Mouse (Mus musculus) heart, adult 2 months (tissue): Measurements from ENCODE around the gene Scai. TPM values are rescaled to one million over a fixed set of nuclear protein-coding genes. Genes with fewer than 3 reads are reported as not detected.

Source experiments
- DNase-seq, 2 experiments: peaks; one replicate each; pipeline ENCODE4 v3.0.0; 2021
- H3K27ac ChIP-seq: fragments of 200-600 bp; 2 replicates; pipeline ENCODE4 v1.8.1; 2022
- H3K27me3 ChIP-seq: fragments of 200-500 bp; 2 replicates; pipeline ENCODE4 v1.6.1; 2012; ENCODE audit warnings: mild to moderate bottlenecking, low read length, inconsistent platforms, mixed read lengths; ENCODE audit not compliant: control insufficient read depth, insufficient read depth
- H3K36me3 ChIP-seq: fragments of 200-500 bp; 2 replicates; pipeline ENCODE4 v1.6.1; 2012; ENCODE audit warnings: low read length, inconsistent platforms; ENCODE audit not compliant: control insufficient read depth, insufficient read depth
- H3K4me1 ChIP-seq: fragments of 200-500 bp; 2 replicates; pipeline ENCODE4 v1.6.1; 2011; ENCODE audit warnings: low read length; ENCODE audit not compliant: control insufficient read depth, insufficient read depth
- H3K4me3 ChIP-seq: fragments of 200-600 bp; 2 replicates; pipeline ENCODE4 v1.8.1; 2022
- H3K79me2 ChIP-seq: fragments of 200-500 bp; replicated peaks from 2 replicates; pipeline ENCODE4 v1.6.1; 2012; ENCODE audit warnings: mild to moderate bottlenecking, inconsistent platforms, low read length, moderate library complexity, mixed read lengths; ENCODE audit not compliant: control insufficient read depth, insufficient read depth
- H3K9ac ChIP-seq: fragments of 200-500 bp; 2 replicates; pipeline ENCODE4 v1.6.1; 2012; ENCODE audit warnings: low read depth, mild to moderate bottlenecking, control low read depth, inconsistent platforms, low read length, mixed read lengths
- CTCF ChIP-seq: fragments of 200-600 bp; IDR thresholded peaks from 2 replicates; pipeline ENCODE4 v1.8.1; 2022; ENCODE audit warnings: antibody characterized with exemption, mild to moderate bottlenecking, moderate library complexity
- EP300 ChIP-seq: fragments of 200-500 bp; IDR thresholded peaks from 2 replicates; pipeline ENCODE4 v1.6.1; 2011; ENCODE audit warnings: low read depth, low read length, control low read depth; ENCODE audit not compliant: insufficient read depth
- POLR2A ChIP-seq: fragments of 200-500 bp; IDR thresholded peaks from 2 replicates; pipeline ENCODE4 v1.6.1; 2011; ENCODE audit warnings: mild to moderate bottlenecking, low read depth, low read length, control low read depth; ENCODE audit not compliant: insufficient read depth
- WGBS: fragments of 180-500 bp; shearing (Covaris S2); methylation state at CpG from one replicate; pipeline ENCODE4 v1.1.7; 2018; 5-methylcytosine and 5-hydroxymethylcytosine counted together
- intact Hi-C: fragments of 180-260 bp; cut with DNase I; formaldehyde crosslinking; loops from one replicate; pipeline ENCODE4 v1.15.1; 2025
- polyA plus RNA-seq: library from polyadenylated mRNA; depleted of rRNA; stranded (reverse); fragments of >200 nt; gene quantifications from 2 replicates; pipeline ENCODE4 v1.2.3, GENCODE M21; 2012
- total RNA-seq, 2 experiments: library from RNA; stranded (reverse); gene quantifications; 2 replicates each; pipeline ENCODE4 v1.2.3; 2021

Gene Scai
- total and polyA plus RNA-seq, 3 experiments, result 1.4 to 4.1 (median 2.9) TPM

GRCm38 (mm10) chr2:39097993-39098392, 92.5 kb downstream of the Scai start:
- no peak overlapping the region for H3K27ac ChIP-seq
- no peak overlapping the region for H3K4me3 ChIP-seq
- no peak overlapping the region for H3K9ac ChIP-seq
- H3K4me1 ChIP-seq, result no peaks in the 10 kb centered on the region
- H3K36me3 ChIP-seq, result no peaks in the 10 kb centered on the region
- DNase-seq, result no peak
- intact Hi-C loops, result no loop called here
- no peaks in the 10 kb centered on the region for H3K79me2 ChIP-seq
- TF ChIP-seq CTCF (peak; percentile 45), EP300 (no peak), POLR2A (no peak)
- no peaks in the 10 kb centered on the region for H3K27me3 ChIP-seq

GRCm38 (mm10) chr2:39091966-39092365, 98.6 kb downstream of the Scai start:
- H3K9ac ChIP-seq, result no peak overlapping the region
- WGBS, result 91% methylated on average over 1 of the region's 1 CpGs
- H3K79me2 ChIP-seq, result no peaks in the 10 kb centered on the region
- DNase-seq, result no peak
- H3K36me3 ChIP-seq, result no peaks in the 10 kb centered on the region
- no peaks in the 10 kb centered on the region for H3K4me1 ChIP-seq
- no peaks in the 10 kb centered on the region for H3K27me3 ChIP-seq
- TF ChIP-seq EP300, result no peak
- TF ChIP-seq CTCF, result no peak
- TF ChIP-seq POLR2A, result no peak
- no peak overlapping the region for H3K27ac ChIP-seq
- intact Hi-C loops, result no loop called here
- H3K4me3 ChIP-seq, result no peak overlapping the region

GRCm38 (mm10) chr2:39082706-39083105, 107.8 kb downstream of the Scai start:
- Histone ChIP-seq H3K36me3 (no peaks in the 10 kb centered on the region), H3K4me3 (no peak overlapping the region), H3K79me2 (no peaks in the 10 kb centered on the region), H3K27ac (no peak overlapping the region), H3K9ac (no peak overlapping the region), H3K27me3 (no peaks in the 10 kb centered on the region), H3K4me1 (no peaks in the 10 kb centered on the region)
- intact Hi-C loops, result no loop called here
- TF ChIP-seq POLR2A, result no peak
- no peak for TF ChIP-seq EP300
- no peak for TF ChIP-seq CTCF
- no peak for DNase-seq
- WGBS, result 77% methylated on average over 3 of the region's 3 CpGs

- Histone ChIP-seq H3K4me3 (no peak overlapping the region), H3K9ac (no peak overlapping the region), H3K27me3 (no peaks in the 10 kb centered on the region), H3K4me1 (no peaks in the 10 kb centered on the region), H3K36me3 (no peaks in the 10 kb centered on the region), H3K27ac (no peak overlapping the region), H3K79me2 (no peaks in the 10 kb centered on the region)
- intact Hi-C loops, result no loop called here
- no peak for TF ChIP-seq CTCF
- TF ChIP-seq EP300, result no peak
- no peak for TF ChIP-seq POLR2A
- no peak for DNase-seq
These were observed 119.9 kb downstream of the Scai start for GRCm38 (mm10) chr2:39070666-39071065.

GRCm38 (mm10) chr2:39069096-39069495, 121.4 kb downstream of the Scai start:
- Histone ChIP-seq H3K27ac (no peak overlapping the region), H3K4me1 (no peaks in the 10 kb centered on the region), H3K36me3 (no peaks in the 10 kb centered on the region), H3K79me2 (no peaks in the 10 kb centered on the region), H3K4me3 (no peak overlapping the region), H3K9ac (no peak overlapping the region), H3K27me3 (no peaks in the 10 kb centered on the region)
- intact Hi-C loops, result loop anchor here (5.0 kb wide), 1 partner anchor 62 kb away; the partner anchor contains the start of genes Arpc5l and Rpl35
- WGBS, result 67% methylated on average over 1 of the region's 1 CpGs
- TF ChIP-seq EP300 (no peak), POLR2A (no peak), CTCF (no peak)
- no peak for DNase-seq

- Histone ChIP-seq H3K79me2 (no peaks in the 10 kb centered on the region), H3K36me3 (peaks cover 5% of the 10 kb centered on the region; the same call in 1 of the 2 replicates), H3K27ac (peak within 1 kb of the TSS; percentile 94), H3K27me3 (no peaks in the 10 kb centered on the region), H3K9ac (peak within 1 kb of the TSS; percentile 94), H3K4me1 (no peaks in the 10 kb centered on the region), H3K4me3 (peak within 1 kb of the TSS; percentile 90)
- under 1% methylated on average over 50 of the region's 50 CpGs for WGBS
- DNase-seq, result peak; percentile 91 to 93
- intact Hi-C loops, result loop anchor here (2.0 to 5.0 kb wide), 2 partner anchors 58 to 125 kb away; partner anchors contain the start of genes Arpc5l, Rpl35 and Scai
- TF ChIP-seq CTCF, result no peak
- peak; percentile 89 for TF ChIP-seq POLR2A
- 0 out of 2 replicates have a peak, but pooled peaks have one; percentile 17 for TF ChIP-seq EP300
These were observed 125.0 kb downstream of the Scai start, which contains the start of gene Golga1 for GRCm38 (mm10) chr2:39065400-39065987. Gene Golga1 (minus strand): TSS chr2:39065541.
